Mouse (Mus musculus) erythroid progenitor cell, adult 5-6 weeks (primary cell): ENCODE results near the gene Tma7. TPM values are rescaled to one million over a fixed set of nuclear protein-coding genes. Genes with fewer than 3 reads are reported as not detected.

ENCODE experiments used
- total RNA-seq, 2 experiments: library from RNA; stranded (forward) in 1 of 2; stranded (reverse) in 1 of 2; fragments of 150-400 nt in 1 of 2; fragments of 186-747, 209-891 nt in 1 of 2; gene quantifications; 2 replicates each; pipeline versions ENCODE4 v1.2.3 to v1.2.4; 2015 to 2017; ENCODE audit warnings: low replicate concordance in 2 of 2

Tma7 gene
- total RNA-seq, 2 experiments from 2014 or later, result 31.5 to 281 TPM

Other genes with a start within 250 kb of the Tma7 start
- not detected in 2 replicates for gene Slc26a6, start 229.3 kb downstream of the Tma7 start, total RNA-seq (2015; ENCODE audit: low replicate concordance)
- not detected in 2 replicates for gene Slc26a6, start 229.3 kb downstream of the Tma7 start, total RNA-seq (2017; ENCODE audit: low replicate concordance)
- gene Tmem89, start 168.0 kb downstream of the Tma7 start, total RNA-seq (2015; ENCODE audit: low replicate concordance), result not detected in 2 replicates
- gene Tmem89, start 168.0 kb downstream of the Tma7 start, total RNA-seq (2017; ENCODE audit: low replicate concordance), result not detected in 2 replicates
- gene Uqcrc1, start 146.0 kb downstream of the Tma7 start, total RNA-seq (2015; ENCODE audit: low replicate concordance), result 65.8 and 68.8 TPM in 2 replicates
- gene Uqcrc1, start 146.0 kb downstream of the Tma7 start, total RNA-seq (2017; ENCODE audit: low replicate concordance), result 100 and 108 TPM in 2 replicates
- gene Col7a1, start 129.0 kb downstream of the Tma7 start, total RNA-seq (2015; ENCODE audit: low replicate concordance), result 0.42 TPM in 1 of 2 replicates, not detected in the other
- gene Col7a1, start 129.0 kb downstream of the Tma7 start, total RNA-seq (2017; ENCODE audit: low replicate concordance), result 0.64 TPM in 1 of 2 replicates, not detected in the other
- gene Ucn2, start 96.6 kb downstream of the Tma7 start, total RNA-seq (2015; ENCODE audit: low replicate concordance), result not detected in 2 replicates
- not detected in 2 replicates for gene Ucn2, start 96.6 kb downstream of the Tma7 start, total RNA-seq (2017; ENCODE audit: low replicate concordance)
- gene Pfkfb4, start 90.8 kb downstream of the Tma7 start, total RNA-seq (2015; ENCODE audit: low replicate concordance), result 3.6 and 9.2 TPM in 2 replicates
- gene Pfkfb4, start 90.8 kb downstream of the Tma7 start, total RNA-seq (2017; ENCODE audit: low replicate concordance), result 1.6 and 10.8 TPM in 2 replicates
- gene Shisa5, start 44.0 kb downstream of the Tma7 start, total RNA-seq (2015; ENCODE audit: low replicate concordance), result 13.8 and 40.4 TPM in 2 replicates
- 44.5 and 87.6 TPM in 2 replicates for gene Shisa5, start 44.0 kb downstream of the Tma7 start, total RNA-seq (2017; ENCODE audit: low replicate concordance)
- gene Trex1, start 22.9 kb downstream of the Tma7 start, total RNA-seq (2015; ENCODE audit: low replicate concordance), result 11.5 and 17.6 TPM in 2 replicates
- gene Trex1, start 22.9 kb downstream of the Tma7 start, total RNA-seq (2017; ENCODE audit: low replicate concordance), result 0.26 and 0.76 TPM in 2 replicates
- gene Atrip, start 8.5 kb downstream of the Tma7 start, total RNA-seq (2015; ENCODE audit: low replicate concordance), result 3.4 and 6.5 TPM in 2 replicates
- 11.0 and 12.6 TPM in 2 replicates for gene Atrip, start 8.5 kb downstream of the Tma7 start, total RNA-seq (2017; ENCODE audit: low replicate concordance)
- gene Ccdc51, start 94 bp downstream of the Tma7 start, total RNA-seq (2015; ENCODE audit: low replicate concordance), result 2.9 and 5.0 TPM in 2 replicates
- 2.6 and 5.5 TPM in 2 replicates for gene Ccdc51, start 94 bp downstream of the Tma7 start, total RNA-seq (2017; ENCODE audit: low replicate concordance)
- gene Plxnb1, start 12.8 kb upstream of the Tma7 start, total RNA-seq (2015; ENCODE audit: low replicate concordance), result not detected in 2 replicates
- gene Plxnb1, start 12.8 kb upstream of the Tma7 start, total RNA-seq (2017; ENCODE audit: low replicate concordance), result not detected in 2 replicates
- not detected in 2 replicates for gene Fbxw21, start 79.5 kb upstream of the Tma7 start, total RNA-seq (2015; ENCODE audit: low replicate concordance)
- not detected in 2 replicates for gene Fbxw21, start 79.5 kb upstream of the Tma7 start, total RNA-seq (2017; ENCODE audit: low replicate concordance)
- not detected in 2 replicates for gene Fbxw13, start 113.4 kb upstream of the Tma7 start, total RNA-seq (2015; ENCODE audit: low replicate concordance)
- gene Fbxw13, start 113.4 kb upstream of the Tma7 start, total RNA-seq (2017; ENCODE audit: low replicate concordance), result not detected in 2 replicates
- not detected in 2 replicates for gene Fbxw20, start 152.2 kb upstream of the Tma7 start, total RNA-seq (2015; ENCODE audit: low replicate concordance)
- gene Fbxw20, start 152.2 kb upstream of the Tma7 start, total RNA-seq (2017; ENCODE audit: low replicate concordance), result not detected in 2 replicates
- gene Fbxw14, start 205.1 kb upstream of the Tma7 start, total RNA-seq (2015; ENCODE audit: low replicate concordance), result not detected in 2 replicates
- not detected in 2 replicates for gene Fbxw14, start 205.1 kb upstream of the Tma7 start, total RNA-seq (2017; ENCODE audit: low replicate concordance)